Mouse (Mus musculus): Measurements from ENCODE around the gene Gtpbp8. TPM values are rescaled to one million over a fixed set of nuclear protein-coding genes. Genes with fewer than 3 reads are reported as not detected.

The Gtpbp8 gene
- polyA plus RNA-seq, 1 experiment, result 16.9 TPM

- no peak overlapping the region for H3K27ac ChIP-seq (ENCODE audit: insufficient read depth, low read length)
- no peak overlapping the region for H3K4me3 ChIP-seq (ENCODE audit: insufficient read depth, low read length)
- TF ChIP-seq POLR2A (IDR thresholded peaks at IDR 0.05; ENCODE audit: extremely low read depth, insufficient read depth, low read length) (no peak), CTCF (IDR thresholded peaks at IDR 0.05; ENCODE audit: extremely low read depth, insufficient read depth, low read length) (no peak)
- H3K4me1 ChIP-seq (ENCODE audit: control insufficient read depth, insufficient read depth, low read length), result no peaks in the 10 kb centered on the region
These were observed 12.1 kb downstream of the Gtpbp8 start for GRCm38 (mm10) chr16:44734059-44734458.

- no peak overlapping the region for H3K4me3 ChIP-seq (ENCODE audit: insufficient read depth, low read length)
- no peak overlapping the region for H3K27ac ChIP-seq (ENCODE audit: insufficient read depth, low read length)
- H3K4me1 ChIP-seq (ENCODE audit: control insufficient read depth, insufficient read depth, low read length), result no peaks in the 10 kb centered on the region; the same call in 1 of the 2 replicates
- TF ChIP-seq POLR2A (IDR thresholded peaks at IDR 0.05; ENCODE audit: extremely low read depth, insufficient read depth, low read length) (no peak), CTCF (IDR thresholded peaks at IDR 0.05; ENCODE audit: extremely low read depth, insufficient read depth, low read length) (no peak)
These were observed 18.6 kb downstream of the Gtpbp8 start for GRCm38 (mm10) chr16:44727525-44727924.

GRCm38 (mm10) chr16:44725286-44726223 is 20.6 kb downstream of the Gtpbp8 start:
- Histone ChIP-seq H3K4me3 (ENCODE audit: insufficient read depth, low read length) (peak overlapping the region; percentile 50; the same call in 1 of the 2 replicates), H3K27ac (ENCODE audit: insufficient read depth, low read length) (no peak overlapping the region), H3K4me1 (ENCODE audit: control insufficient read depth, insufficient read depth, low read length) (no peaks in the 10 kb centered on the region; the same call in 1 of the 2 replicates)
- peak; percentile 92 for TF ChIP-seq CTCF (IDR thresholded peaks at IDR 0.05; ENCODE audit: extremely low read depth, insufficient read depth, low read length)
- TF ChIP-seq POLR2A (IDR thresholded peaks at IDR 0.05; ENCODE audit: extremely low read depth, insufficient read depth, low read length), result no peak

GRCm38 (mm10) chr16:44724847-44725246 is 21.3 kb downstream of the Gtpbp8 start:
- peak overlapping the region; percentile 50 for H3K4me3 ChIP-seq (ENCODE audit: insufficient read depth, low read length)
- TF ChIP-seq CTCF (IDR thresholded peaks at IDR 0.05; ENCODE audit: extremely low read depth, insufficient read depth, low read length), result no peak
- TF ChIP-seq POLR2A (IDR thresholded peaks at IDR 0.05; ENCODE audit: extremely low read depth, insufficient read depth, low read length), result no peak
- H3K4me1 ChIP-seq (ENCODE audit: control insufficient read depth, insufficient read depth, low read length), result no peaks in the 10 kb centered on the region; the same call in 1 of the 2 replicates
- peak overlapping the region; percentile 55; the same call in 1 of the 2 replicates for H3K27ac ChIP-seq (ENCODE audit: insufficient read depth, low read length)

- Histone ChIP-seq H3K27ac (ENCODE audit: insufficient read depth, low read length) (peak within 1 kb of the TSS; percentile 82), H3K4me1 (ENCODE audit: control insufficient read depth, insufficient read depth, low read length) (no peaks in the 10 kb centered on the region; the same call in 1 of the 2 replicates), H3K4me3 (ENCODE audit: insufficient read depth, low read length) (peak within 1 kb of the TSS; percentile 50)
- no peak for TF ChIP-seq CTCF (IDR thresholded peaks at IDR 0.05; ENCODE audit: extremely low read depth, insufficient read depth, low read length)
These were observed 21.9 kb downstream of the Gtpbp8 start, which contains the start of gene Nepro for GRCm38 (mm10) chr16:44724083-44724787. Gene Nepro, plus strand, starts transcription at chr16:44724301.

- Histone ChIP-seq H3K4me3 (ENCODE audit: insufficient read depth, low read length) (no peak overlapping the region), H3K27ac (ENCODE audit: insufficient read depth, low read length) (no peak overlapping the region), H3K4me1 (ENCODE audit: control insufficient read depth, insufficient read depth, low read length) (no peaks in the 10 kb centered on the region; the same call in 1 of the 2 replicates)
- TF ChIP-seq CTCF (IDR thresholded peaks at IDR 0.05; ENCODE audit: extremely low read depth, insufficient read depth, low read length), result no peak
- TF ChIP-seq POLR2A (IDR thresholded peaks at IDR 0.05; ENCODE audit: extremely low read depth, insufficient read depth, low read length), result no peak
These were observed 23.5 kb downstream of the Gtpbp8 start for GRCm38 (mm10) chr16:44722666-44723065.

- Histone ChIP-seq H3K4me1 (ENCODE audit: control insufficient read depth, insufficient read depth, low read length) (peaks cover 2% of the 10 kb centered on the region; the same call in 1 of the 2 replicates), H3K27ac (ENCODE audit: insufficient read depth, low read length) (no peak overlapping the region), H3K4me3 (ENCODE audit: insufficient read depth, low read length) (no peak overlapping the region)
- no peak for TF ChIP-seq CTCF (IDR thresholded peaks at IDR 0.05; ENCODE audit: extremely low read depth, insufficient read depth, low read length)
- no peak for TF ChIP-seq POLR2A (IDR thresholded peaks at IDR 0.05; ENCODE audit: extremely low read depth, insufficient read depth, low read length)
These were observed 25.6 kb downstream of the Gtpbp8 start for GRCm38 (mm10) chr16:44720518-44720917.

GRCm38 (mm10) chr16:44719349-44719748 is 26.8 kb downstream of the Gtpbp8 start:
- Histone ChIP-seq H3K4me3 (ENCODE audit: insufficient read depth, low read length) (no peak overlapping the region), H3K4me1 (ENCODE audit: control insufficient read depth, insufficient read depth, low read length) (peaks cover 2% of the 10 kb centered on the region; the same call in 1 of the 2 replicates), H3K27ac (ENCODE audit: insufficient read depth, low read length) (no peak overlapping the region)
- no peak for TF ChIP-seq POLR2A (IDR thresholded peaks at IDR 0.05; ENCODE audit: extremely low read depth, insufficient read depth, low read length)
- TF ChIP-seq CTCF (IDR thresholded peaks at IDR 0.05; ENCODE audit: extremely low read depth, insufficient read depth, low read length), result no peak

GRCm38 (mm10) chr16:44717838-44718237 is 28.3 kb downstream of the Gtpbp8 start:
- Histone ChIP-seq H3K27ac (ENCODE audit: insufficient read depth, low read length) (no peak overlapping the region), H3K4me3 (ENCODE audit: insufficient read depth, low read length) (no peak overlapping the region), H3K4me1 (ENCODE audit: control insufficient read depth, insufficient read depth, low read length) (peaks cover 2% of the 10 kb centered on the region; the same call in 1 of the 2 replicates)
- no peak for TF ChIP-seq CTCF (IDR thresholded peaks at IDR 0.05; ENCODE audit: extremely low read depth, insufficient read depth, low read length)
- no peak for TF ChIP-seq POLR2A (IDR thresholded peaks at IDR 0.05; ENCODE audit: extremely low read depth, insufficient read depth, low read length)

Measured in cortical plate, adult 2 months (tissue).